Mouse (Mus musculus): ENCODE results near the gene Mb.

The Mb gene

GRCm38 (mm10) chr15:77027117-77027516, 23.4 kb downstream of the Mb start:
- DNase-seq (ENCODE audit: low read depth), result no peak

GRCm38 (mm10) chr15:77025884-77026583, 24.4 kb downstream of the Mb start:
- DNase-seq (ENCODE audit: low read depth), result no peak

GRCm38 (mm10) chr15:77022401-77022957, 28.0 kb downstream of the Mb start:
- DNase-seq (ENCODE audit: low read depth), result no peak

GRCm38 (mm10) chr15:77021851-77022250, 28.6 kb downstream of the Mb start:
- no peak for DNase-seq (ENCODE audit: low read depth)

GRCm38 (mm10) chr15:77021056-77021455, 29.4 kb downstream of the Mb start:
- no peak for DNase-seq (ENCODE audit: low read depth)

GRCm38 (mm10) chr15:77020136-77020535, 30.3 kb downstream of the Mb start:
- DNase-seq (ENCODE audit: low read depth), result no peak

GRCm38 (mm10) chr15:77019533-77019932, 30.9 kb downstream of the Mb start:
- DNase-seq (ENCODE audit: low read depth), result no peak

- DNase-seq (ENCODE audit: low read depth), result peak; percentile 20
Observed at GRCm38 (mm10) chr15:77018740-77019340, 31.6 kb downstream of the Mb start.

GRCm38 (mm10) chr15:77017897-77018296, 32.6 kb downstream of the Mb start:
- DNase-seq (ENCODE audit: low read depth), result no peak

GRCm38 (mm10) chr15:77016509-77016908, 34.0 kb downstream of the Mb start:
- no peak for DNase-seq (ENCODE audit: low read depth)

- no peak for DNase-seq (ENCODE audit: low read depth)
Observed at GRCm38 (mm10) chr15:77014985-77015384, 35.5 kb downstream of the Mb start.

- DNase-seq (ENCODE audit: low read depth), result no peak
Observed at GRCm38 (mm10) chr15:77014431-77014830, 36.0 kb downstream of the Mb start.

- no peak for DNase-seq (ENCODE audit: low read depth)
Observed at GRCm38 (mm10) chr15:77013753-77014241, 36.7 kb downstream of the Mb start.

GRCm38 (mm10) chr15:77008851-77009250, 41.6 kb downstream of the Mb start:
- no peak for DNase-seq (ENCODE audit: low read depth)

- DNase-seq (ENCODE audit: low read depth), result peak; percentile 60
Observed at GRCm38 (mm10) chr15:77003868-77004215, 46.6 kb downstream of the Mb start.

- peak; percentile 5 for DNase-seq (ENCODE audit: low read depth)
Observed at GRCm38 (mm10) chr15:77003173-77003867, 47.1 kb downstream of the Mb start.

GRCm38 (mm10) chr15:76998878-76999588, 51.4 kb downstream of the Mb start:
- DNase-seq (ENCODE audit: low read depth), result no peak

GRCm38 (mm10) chr15:76998048-76998447, 52.4 kb downstream of the Mb start:
- no peak for DNase-seq (ENCODE audit: low read depth)

GRCm38 (mm10) chr15:76994413-76994812, 56.1 kb downstream of the Mb start:
- no peak for DNase-seq (ENCODE audit: low read depth)

GRCm38 (mm10) chr15:76987542-76988094, 62.9 kb downstream of the Mb start:
- DNase-seq (ENCODE audit: low read depth), result no peak

- DNase-seq (ENCODE audit: low read depth), result no peak
Observed at GRCm38 (mm10) chr15:76987137-76987536, 63.3 kb downstream of the Mb start.

- DNase-seq (ENCODE audit: low read depth), result peak; percentile 21
Observed at GRCm38 (mm10) chr15:76982745-76983144, 67.7 kb downstream of the Mb start.
